Mouse (Mus musculus): ENCODE measurements around the gene Smim22. TPM values are rescaled to one million over a fixed set of nuclear protein-coding genes. Genes with fewer than 3 reads are reported as not detected.

Smim22 gene
- polyA plus RNA-seq (2014; fragmentation: Nextera tagmentation; extraction: Ambion mirVana) = 10.2 and 10.4 TPM in 2 replicates

DNA sequence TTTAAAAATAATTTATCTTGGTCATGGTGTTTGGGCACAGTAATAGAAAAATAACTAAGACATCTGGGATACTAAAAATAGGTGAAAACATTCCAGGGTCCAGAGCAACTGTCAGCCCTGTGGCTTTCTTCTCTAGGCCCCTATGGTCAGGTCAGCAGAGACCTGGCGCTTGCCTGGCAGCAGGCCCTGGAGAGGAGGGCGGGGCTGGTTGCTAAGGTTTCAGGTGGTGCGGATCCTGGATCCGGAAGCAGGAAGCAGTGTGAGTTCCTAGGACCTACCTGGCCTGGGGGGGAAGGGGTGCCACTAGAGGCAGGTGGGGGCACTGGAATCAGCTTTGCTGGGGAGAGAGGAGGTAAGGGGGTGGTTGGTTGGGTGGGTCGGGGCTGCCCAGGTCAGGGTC lies at the start of gene Smim22:
Gene Smim22, plus strand, starts transcription at position 222 of the 400 bp plus-strand sequence.
- 49% methylated on average over 5 of the region's 5 CpGs for WGBS
- peak; percentile 70; the same call in 1 of the 2 replicates for ATAC-seq (ENCODE audit: low FRiP score, low TSS enrichment)
- no peak within 1 kb of the TSS for H3K27ac ChIP-seq (ENCODE audit: low read depth, low read length)

DNA sequence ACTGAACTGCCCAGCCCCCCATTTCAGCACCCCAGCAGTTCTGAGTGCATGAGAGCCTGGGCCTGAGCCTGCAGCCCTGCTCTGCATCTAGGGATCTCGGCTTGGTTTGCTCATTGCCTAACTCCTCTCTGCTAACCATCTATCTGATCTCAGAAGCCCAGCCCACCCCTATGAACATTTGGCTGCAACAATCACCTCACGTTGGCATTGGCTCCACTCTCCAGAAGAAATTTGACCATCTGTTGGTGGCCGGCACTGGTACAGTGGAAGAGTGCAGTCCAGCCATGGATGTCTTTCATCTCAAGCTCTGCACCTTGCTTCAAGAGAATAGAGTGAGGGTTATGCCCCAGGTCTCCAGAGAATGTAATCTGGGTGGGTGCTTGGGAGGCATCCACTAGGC lies 49.6 kb upstream of the Smim22 start:
- no peak overlapping the region for H3K4me3 ChIP-seq (ENCODE audit: low read length)
- ATAC-seq (ENCODE audit: low FRiP score, low TSS enrichment) = no peak
- no peak overlapping the region for H3K4me2 ChIP-seq (replicated peaks; ENCODE audit: low read depth, low read length)
- no peaks in the 10 kb centered on the region for H3K9me3 ChIP-seq (ENCODE audit: control insufficient read depth, low read length)
- no peaks in the 10 kb centered on the region for H3K27me3 ChIP-seq (ENCODE audit: control insufficient read depth, insufficient read depth, low read length)
- no peak overlapping the region for H3K9ac ChIP-seq (ENCODE audit: low read depth, low read length)
- no peaks in the 10 kb centered on the region for H3K4me1 ChIP-seq (ENCODE audit: control insufficient read depth, insufficient read depth, low read length)
- H3K36me3 ChIP-seq (ENCODE audit: control insufficient read depth, insufficient read depth, low read length) = peaks cover 52% of the 10 kb centered on the region
- 69% methylated on average over 3 of the region's 3 CpGs for WGBS
- H3K27ac ChIP-seq (ENCODE audit: low read depth, low read length) = no peak overlapping the region

More for the DNA sequence above, at the start of gene Smim22:
- Histone ChIP-seq H3K27me3 (ENCODE audit: control insufficient read depth, insufficient read depth, low read length) (no peaks in the 10 kb centered on the region), H3K4me2 (replicated peaks; ENCODE audit: low read depth, low read length) (peak within 1 kb of the TSS; percentile 21), H3K4me3 (ENCODE audit: low read length) (peak within 1 kb of the TSS; percentile 6; the same call in 1 of the 2 replicates), H3K9ac (ENCODE audit: low read depth, low read length) (peak within 1 kb of the TSS; percentile 28; the same call in 1 of the 2 replicates), H3K4me1 (ENCODE audit: control insufficient read depth, insufficient read depth, low read length) (peaks cover 4% of the 10 kb centered on the region), H3K9me3 (ENCODE audit: control insufficient read depth, low read length) (no peaks in the 10 kb centered on the region), H3K36me3 (ENCODE audit: control insufficient read depth, insufficient read depth, low read length) (peaks cover 6% of the 10 kb centered on the region; the same call in 1 of the 2 replicates)

DNA sequence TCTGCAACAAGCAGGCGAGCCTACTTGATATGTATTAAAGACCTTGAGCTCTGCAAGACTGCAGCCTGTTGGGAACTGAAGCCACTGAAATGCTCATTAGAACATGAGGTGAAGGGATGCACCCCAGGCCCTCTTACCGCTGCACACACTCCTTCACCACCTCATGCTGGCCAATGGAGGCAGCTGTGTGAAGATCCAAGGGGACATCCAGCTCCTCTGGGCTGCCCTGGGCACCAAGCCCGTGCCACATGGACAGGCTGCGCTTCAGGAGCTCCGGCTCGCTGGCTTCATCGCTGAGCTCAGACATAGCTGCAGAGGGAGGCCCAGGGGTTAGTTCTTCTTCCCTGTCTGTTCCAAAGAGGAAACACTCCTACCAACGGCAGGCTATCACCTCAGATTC lies 46.8 kb upstream of the Smim22 start:
- WGBS = 89% methylated on average over 8 of the region's 8 CpGs
- ATAC-seq (ENCODE audit: low FRiP score, low TSS enrichment) = no peak
- no peaks in the 10 kb centered on the region for H3K9me3 ChIP-seq (ENCODE audit: control insufficient read depth, low read length)

DNA sequence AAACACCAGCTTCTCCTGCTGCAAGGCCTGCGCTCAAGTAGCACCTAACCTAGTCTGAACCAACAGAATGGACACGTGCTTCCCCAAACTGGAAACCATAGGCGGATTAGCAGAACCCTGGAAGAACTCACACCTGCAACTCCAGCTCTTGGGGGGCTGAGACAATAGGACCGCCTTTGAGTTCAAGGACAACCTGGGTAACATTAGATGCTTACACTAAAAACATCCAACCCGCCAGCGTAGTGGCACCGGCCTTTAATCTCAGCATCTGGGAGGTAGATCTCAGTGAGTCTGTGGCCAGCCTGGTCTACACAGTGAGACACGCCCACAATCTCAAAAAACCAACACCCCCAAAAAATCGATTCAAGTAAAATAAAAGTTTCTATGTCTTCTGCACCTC lies 43.7 kb upstream of the Smim22 start:
- Histone ChIP-seq H3K4me3 (ENCODE audit: low read length) (peak overlapping the region; percentile 95), H3K27ac (ENCODE audit: low read depth, low read length) (no peak overlapping the region), H3K36me3 (ENCODE audit: control insufficient read depth, insufficient read depth, low read length) (peaks cover 3% of the 10 kb centered on the region; the same call in 1 of the 2 replicates), H3K9ac (ENCODE audit: low read depth, low read length) (peak overlapping the region; percentile 87), H3K9me3 (ENCODE audit: control insufficient read depth, low read length) (no peaks in the 10 kb centered on the region), H3K4me1 (ENCODE audit: control insufficient read depth, insufficient read depth, low read length) (peaks cover 4% of the 10 kb centered on the region; the same call in 1 of the 2 replicates), H3K4me2 (replicated peaks; ENCODE audit: low read depth, low read length) (peak overlapping the region; percentile 67), H3K27me3 (ENCODE audit: control insufficient read depth, insufficient read depth, low read length) (no peaks in the 10 kb centered on the region)
- 47% methylated on average over 9 of the region's 9 CpGs for WGBS
- ATAC-seq (ENCODE audit: low FRiP score, low TSS enrichment) = no peak

More for the DNA sequence above, 46.8 kb upstream of the Smim22 start:
- Histone ChIP-seq H3K4me2 (replicated peaks; ENCODE audit: low read depth, low read length) (no peak overlapping the region), H3K4me1 (ENCODE audit: control insufficient read depth, insufficient read depth, low read length) (peaks cover 4% of the 10 kb centered on the region; the same call in 1 of the 2 replicates), H3K27ac (ENCODE audit: low read depth, low read length) (no peak overlapping the region), H3K27me3 (ENCODE audit: control insufficient read depth, insufficient read depth, low read length) (no peaks in the 10 kb centered on the region), H3K9ac (ENCODE audit: low read depth, low read length) (no peak overlapping the region), H3K36me3 (ENCODE audit: control insufficient read depth, insufficient read depth, low read length) (peaks cover 26% of the 10 kb centered on the region), H3K4me3 (ENCODE audit: low read length) (no peak overlapping the region)

DNA sequence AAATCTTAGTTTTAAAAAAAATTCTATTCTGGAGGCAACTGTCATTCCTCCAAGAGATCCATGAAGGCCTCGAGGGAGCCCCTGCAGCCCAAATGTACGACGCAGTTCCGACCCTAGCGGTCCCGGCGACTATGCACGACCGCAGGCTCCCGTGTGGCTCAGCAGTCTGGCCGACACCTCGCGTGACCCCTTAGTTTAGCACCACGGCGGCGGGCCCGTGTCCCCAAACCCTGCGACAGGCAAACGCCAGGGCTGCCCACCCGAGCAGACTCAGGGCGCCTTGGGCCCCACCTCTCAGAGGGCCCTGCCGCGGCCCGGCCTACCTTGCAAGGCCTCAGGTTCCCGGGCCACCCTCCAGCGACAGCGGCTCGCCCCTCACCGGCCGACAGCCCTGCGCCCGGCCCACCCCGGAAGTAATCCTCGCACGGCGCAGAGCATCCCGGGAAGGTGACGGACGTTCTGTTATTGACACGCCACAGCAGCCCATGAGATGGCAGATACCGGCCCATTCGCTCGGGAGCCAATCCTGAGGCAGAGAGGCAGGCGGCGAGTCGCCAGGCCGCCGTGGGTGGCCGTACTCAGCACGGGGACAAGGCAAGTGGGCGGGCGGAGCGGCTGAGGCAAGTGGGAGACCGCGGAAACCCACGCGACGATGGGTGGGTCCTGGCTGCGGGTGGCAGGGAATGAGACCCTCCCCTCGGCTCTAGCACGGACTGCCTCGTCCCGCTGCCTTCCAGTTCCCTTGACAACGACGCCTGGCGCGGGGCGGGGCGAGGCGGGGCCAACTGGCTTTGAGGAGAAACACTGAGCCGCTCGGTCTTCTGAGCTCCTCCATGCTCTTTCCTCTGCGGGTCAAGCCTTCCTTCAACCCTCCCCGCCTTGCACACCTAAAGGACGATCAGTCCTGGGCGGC lies 43.0 kb upstream of the Smim22 start, which contains the start of gene Anks3:
Gene Anks3, minus strand, starts transcription at position 409 of the 913 bp plus-strand sequence.
- WGBS = under 1% methylated on average over 75 of the region's 76 CpGs
- no peaks in the 10 kb centered on the region for H3K27me3 ChIP-seq (ENCODE audit: control insufficient read depth, insufficient read depth, low read length)
- ATAC-seq (ENCODE audit: low FRiP score, low TSS enrichment) = peak; percentile 99
- peak within 1 kb of the TSS; percentile 95 for H3K4me3 ChIP-seq (ENCODE audit: low read length)
- H3K36me3 ChIP-seq (ENCODE audit: control insufficient read depth, insufficient read depth, low read length) = peaks cover 3% of the 10 kb centered on the region; the same call in 1 of the 2 replicates
- no peaks in the 10 kb centered on the region for H3K9me3 ChIP-seq (ENCODE audit: control insufficient read depth, low read length)
- H3K4me1 ChIP-seq (ENCODE audit: control insufficient read depth, insufficient read depth, low read length) = peaks cover 4% of the 10 kb centered on the region; the same call in 1 of the 2 replicates
- peak within 1 kb of the TSS; percentile 25; the same call in 1 of the 2 replicates for H3K27ac ChIP-seq (ENCODE audit: low read depth, low read length)
- H3K4me2 ChIP-seq (replicated peaks; ENCODE audit: low read depth, low read length) = peak within 1 kb of the TSS; percentile 67
- H3K9ac ChIP-seq (ENCODE audit: low read depth, low read length) = peak within 1 kb of the TSS; percentile 87

DNA sequence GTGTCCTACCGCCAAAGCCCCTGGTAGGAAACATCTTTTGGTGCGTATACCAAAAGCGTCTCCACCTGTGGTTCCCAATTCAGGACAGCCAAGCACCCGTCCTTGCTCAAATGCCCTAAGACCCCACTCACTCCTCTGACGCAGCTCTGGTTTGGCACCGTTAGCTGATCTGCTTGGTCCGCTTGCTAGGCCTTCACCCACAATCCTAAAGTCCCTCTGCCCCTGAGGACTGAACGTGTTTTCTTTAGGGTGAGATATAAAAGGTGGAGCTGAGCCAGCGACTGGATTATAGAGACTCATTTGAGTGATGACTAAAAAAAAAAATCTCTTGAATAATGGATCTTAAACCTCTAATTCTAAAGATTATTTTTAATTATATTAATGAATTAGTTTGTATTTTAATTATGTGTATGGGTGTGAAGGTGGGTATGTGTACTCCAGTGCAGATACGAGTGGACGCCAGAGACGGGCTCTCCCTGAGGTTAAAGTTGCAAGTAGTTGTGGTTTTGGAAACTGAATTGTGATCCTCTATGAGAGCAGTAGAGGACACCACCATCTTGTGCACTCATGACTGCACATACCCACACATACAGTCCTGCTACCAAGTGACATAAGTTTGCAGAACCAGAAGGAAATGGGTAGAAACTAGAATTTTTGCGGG lies 42.2 kb upstream of the Smim22 start:
- no peaks in the 10 kb centered on the region for H3K9me3 ChIP-seq (ENCODE audit: control insufficient read depth, low read length)
- H3K4me3 ChIP-seq (ENCODE audit: low read length) = peak overlapping the region; percentile 95
- peak overlapping the region; percentile 87 for H3K9ac ChIP-seq (ENCODE audit: low read depth, low read length)
- peak overlapping the region; percentile 25; the same call in 1 of the 2 replicates for H3K27ac ChIP-seq (ENCODE audit: low read depth, low read length)
- H3K27me3 ChIP-seq (ENCODE audit: control insufficient read depth, insufficient read depth, low read length) = no peaks in the 10 kb centered on the region
- 22% methylated on average over 13 of the region's 13 CpGs for WGBS
- peak; percentile 17 for ATAC-seq (ENCODE audit: low FRiP score, low TSS enrichment)
- H3K36me3 ChIP-seq (ENCODE audit: control insufficient read depth, insufficient read depth, low read length) = peaks cover 3% of the 10 kb centered on the region; the same call in 1 of the 2 replicates
- peak overlapping the region; percentile 67 for H3K4me2 ChIP-seq (replicated peaks; ENCODE audit: low read depth, low read length)
- peaks cover 4% of the 10 kb centered on the region; the same call in 1 of the 2 replicates for H3K4me1 ChIP-seq (ENCODE audit: control insufficient read depth, insufficient read depth, low read length)

DNA sequence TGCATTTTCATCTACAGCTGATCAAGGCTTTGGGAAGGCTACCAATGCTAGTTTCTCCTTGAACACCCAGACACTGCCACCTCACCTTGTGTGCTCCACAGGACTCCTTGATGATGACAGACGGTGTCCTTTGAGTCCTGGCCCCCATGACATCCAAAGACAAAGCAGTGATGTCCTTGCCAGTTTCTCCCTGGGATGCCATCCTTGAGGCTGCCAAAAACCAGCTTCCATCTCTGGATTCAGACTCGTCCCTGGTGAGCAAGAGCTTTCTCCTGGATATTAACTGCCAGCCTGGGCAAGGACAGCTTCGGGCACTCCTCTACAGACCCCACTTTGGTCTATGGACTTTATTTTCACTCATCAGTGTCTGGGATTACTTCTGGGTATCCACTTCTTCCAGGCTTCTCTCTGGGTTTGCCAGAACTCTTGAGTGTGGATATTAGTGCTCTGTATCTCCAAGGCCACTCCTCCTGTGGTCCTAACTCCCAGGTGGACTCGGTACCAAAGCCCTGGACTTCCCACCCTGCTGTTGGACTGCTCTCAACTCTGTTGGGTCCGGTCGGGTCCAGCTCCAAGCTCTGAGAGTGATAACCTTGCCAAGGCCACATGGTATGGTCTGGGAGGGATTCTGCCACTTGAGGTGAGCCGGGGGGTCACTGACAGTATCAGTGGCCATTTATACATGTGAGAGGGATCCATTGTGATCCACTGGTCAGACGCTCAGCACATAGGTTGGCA lies 41.5 kb upstream of the Smim22 start:
- H3K4me2 ChIP-seq (replicated peaks; ENCODE audit: low read depth, low read length) = peak overlapping the region; percentile 67; the same call in 1 of the 2 replicates
- H3K27me3 ChIP-seq (ENCODE audit: control insufficient read depth, insufficient read depth, low read length) = no peaks in the 10 kb centered on the region
- no peak for ATAC-seq (ENCODE audit: low FRiP score, low TSS enrichment)
- no peaks in the 10 kb centered on the region for H3K9me3 ChIP-seq (ENCODE audit: control insufficient read depth, low read length)
- no peak overlapping the region for H3K4me3 ChIP-seq (ENCODE audit: low read length)
- no peak overlapping the region for H3K27ac ChIP-seq (ENCODE audit: low read depth, low read length)
- H3K9ac ChIP-seq (ENCODE audit: low read depth, low read length) = no peak overlapping the region
- no peaks in the 10 kb centered on the region for H3K36me3 ChIP-seq (ENCODE audit: control insufficient read depth, insufficient read depth, low read length)
- 92% methylated on average over 8 of the region's 8 CpGs for WGBS
- peaks cover 4% of the 10 kb centered on the region; the same call in 1 of the 2 replicates for H3K4me1 ChIP-seq (ENCODE audit: control insufficient read depth, insufficient read depth, low read length)

DNA sequence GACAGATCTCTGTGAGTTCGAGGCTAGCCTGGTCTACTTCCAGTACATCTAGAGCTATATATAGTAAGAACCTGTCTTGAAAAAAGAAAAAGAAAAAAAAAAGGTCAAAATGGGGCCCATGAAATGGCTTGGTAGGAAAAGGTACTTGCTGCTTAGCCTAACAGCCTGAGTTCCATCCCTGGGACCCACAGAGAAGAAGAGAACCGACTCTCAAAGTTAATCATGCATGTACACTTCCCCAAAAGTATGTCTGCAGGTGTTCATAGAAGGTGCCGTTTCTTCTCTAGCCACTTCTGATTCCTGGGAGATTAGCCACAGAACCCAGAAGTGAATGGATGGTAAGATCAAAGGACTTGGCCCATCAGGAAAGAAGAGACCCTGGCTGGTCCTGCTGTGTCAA lies 38.7 kb upstream of the Smim22 start:
- H3K27ac ChIP-seq (ENCODE audit: low read depth, low read length) = no peak overlapping the region
- 0 out of 2 replicates have a peak, but pooled peaks cover under 1% of the 10 kb centered on the region for H3K4me1 ChIP-seq (ENCODE audit: control insufficient read depth, insufficient read depth, low read length)
- no peak overlapping the region for H3K9ac ChIP-seq (ENCODE audit: low read depth, low read length)
- 73% methylated on average over 3 of the region's 3 CpGs for WGBS
- no peak overlapping the region for H3K4me2 ChIP-seq (replicated peaks; ENCODE audit: low read depth, low read length)
- no peaks in the 10 kb centered on the region for H3K9me3 ChIP-seq (ENCODE audit: control insufficient read depth, low read length)
- no peak for ATAC-seq (ENCODE audit: low FRiP score, low TSS enrichment)
- no peak overlapping the region for H3K4me3 ChIP-seq (ENCODE audit: low read length)
- H3K36me3 ChIP-seq (ENCODE audit: control insufficient read depth, insufficient read depth, low read length) = no peaks in the 10 kb centered on the region
- H3K27me3 ChIP-seq (ENCODE audit: control insufficient read depth, insufficient read depth, low read length) = no peaks in the 10 kb centered on the region
